Mouse (Mus musculus): ENCODE results near the gene Elmo1.

The Elmo1 gene

DNA sequence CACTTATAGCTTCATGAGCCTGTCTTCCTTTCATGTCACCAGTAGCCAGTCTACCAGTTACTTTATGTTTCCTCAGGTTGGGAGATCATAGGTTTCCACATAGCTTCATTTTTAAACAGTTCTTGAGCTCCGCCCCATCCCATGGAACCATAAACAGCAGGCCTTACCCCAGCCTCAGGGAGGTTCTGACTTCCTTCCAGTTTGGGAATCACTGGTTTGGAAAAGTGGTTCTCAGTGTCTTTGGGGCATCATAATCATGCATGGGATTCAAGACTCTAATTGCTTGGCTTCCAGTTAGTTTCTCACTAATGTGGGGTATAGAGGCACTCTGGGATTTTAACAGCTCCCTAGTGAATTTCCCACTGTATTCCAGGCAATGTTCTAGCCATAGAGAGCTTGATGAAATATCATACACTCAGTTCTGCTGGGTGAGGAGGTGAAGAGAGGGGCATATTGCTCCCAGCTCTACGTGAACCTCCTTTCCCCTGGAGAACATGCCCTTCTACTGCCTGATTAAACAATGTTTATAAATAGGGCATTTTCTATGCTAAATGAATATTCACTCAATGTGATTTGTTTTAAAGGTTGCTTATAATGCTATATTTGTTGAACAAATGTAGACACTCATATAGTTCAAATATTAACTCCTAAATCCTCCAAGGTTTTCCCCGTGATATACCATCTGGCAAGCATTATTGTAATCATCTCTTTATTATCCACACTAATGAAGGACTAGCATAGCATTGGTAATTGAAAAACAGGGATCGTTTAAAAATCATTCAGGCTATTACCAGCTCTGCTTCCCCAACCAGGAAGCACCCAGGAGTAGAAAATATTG is 244.9 kb downstream of the Elmo1 start:
- no peak for DNase-seq

DNA sequence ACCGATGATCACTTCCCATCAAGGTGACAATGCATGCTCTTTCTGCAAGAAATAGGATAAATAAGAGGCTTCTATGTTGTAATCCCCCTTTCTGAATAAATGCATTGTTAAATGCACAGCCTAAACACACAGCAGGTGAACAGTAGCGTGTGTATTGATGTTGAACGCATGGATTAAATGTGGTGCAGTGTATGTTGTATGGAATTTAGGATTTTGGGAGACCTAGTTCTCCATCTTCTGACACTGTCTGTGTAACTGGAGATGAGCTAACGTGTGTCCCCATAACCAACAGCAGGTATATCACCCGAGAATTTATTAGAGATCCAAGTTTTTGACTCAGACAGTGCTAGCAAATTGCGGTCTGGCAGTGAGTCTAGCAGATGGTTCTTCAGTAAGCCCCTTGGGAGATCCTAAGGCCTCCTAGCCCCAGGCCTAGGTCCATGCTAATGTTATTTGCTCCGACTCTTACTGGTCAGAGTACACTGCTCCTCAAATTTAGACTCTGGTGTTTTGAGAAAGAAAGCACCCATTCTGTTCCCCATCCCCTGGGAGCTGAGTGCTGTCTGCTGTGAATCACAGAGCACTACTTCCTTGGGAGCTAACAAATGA is 245.6 kb downstream of the Elmo1 start:
- no peak for DNase-seq

DNA sequence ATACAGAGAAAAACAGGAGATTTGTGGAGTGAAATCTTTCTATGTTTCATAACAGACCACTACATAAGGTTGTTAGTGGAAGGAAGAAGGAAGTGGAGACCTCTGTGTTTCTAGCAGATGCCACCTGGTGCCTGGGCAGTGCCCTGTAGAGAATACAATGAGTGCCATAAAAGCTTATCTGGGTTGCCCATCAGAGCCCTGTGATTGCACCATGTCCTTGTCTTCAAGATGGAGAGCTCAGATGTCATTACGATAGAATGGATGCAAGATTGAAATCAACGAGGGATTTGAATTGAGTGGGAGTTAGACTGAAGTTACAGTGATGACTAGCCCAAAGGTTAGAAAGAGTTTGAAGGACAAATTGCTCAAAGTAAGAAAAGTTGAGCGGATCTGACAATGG is 252.5 kb downstream of the Elmo1 start:
- no peak for DNase-seq

GRCm38 (mm10) chr13:20349754-20350153 is 259.4 kb downstream of the Elmo1 start:
- DNase-seq = no peak

- DNase-seq = no peak
These were observed 262.2 kb downstream of the Elmo1 start for GRCm38 (mm10) chr13:20352631-20353030.

GRCm38 (mm10) chr13:20353862-20354603 is 263.6 kb downstream of the Elmo1 start:
- DNase-seq = no peak

DNA sequence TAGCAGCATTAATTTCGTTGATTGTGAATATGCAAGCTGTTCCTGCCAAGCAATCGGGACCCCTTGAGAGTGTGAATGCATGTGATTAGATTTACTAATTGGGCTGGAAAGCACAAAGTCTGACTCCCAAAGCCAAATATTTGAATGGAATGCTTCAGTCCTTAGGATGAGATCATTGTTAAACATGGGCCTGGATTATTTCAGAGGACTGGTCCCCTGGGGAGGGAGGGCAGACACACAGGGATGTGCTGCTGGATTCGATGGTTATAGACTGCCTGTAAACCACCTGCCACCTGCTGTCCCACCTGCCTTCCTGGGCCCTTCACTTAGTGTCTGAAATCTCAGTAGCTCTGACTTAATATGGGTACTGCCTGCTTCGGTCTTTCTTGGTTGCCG is 264.2 kb downstream of the Elmo1 start:
- no peak for DNase-seq

- no peak for DNase-seq
These were observed 272.1 kb downstream of the Elmo1 start for GRCm38 (mm10) chr13:20362541-20362940.

DNA sequence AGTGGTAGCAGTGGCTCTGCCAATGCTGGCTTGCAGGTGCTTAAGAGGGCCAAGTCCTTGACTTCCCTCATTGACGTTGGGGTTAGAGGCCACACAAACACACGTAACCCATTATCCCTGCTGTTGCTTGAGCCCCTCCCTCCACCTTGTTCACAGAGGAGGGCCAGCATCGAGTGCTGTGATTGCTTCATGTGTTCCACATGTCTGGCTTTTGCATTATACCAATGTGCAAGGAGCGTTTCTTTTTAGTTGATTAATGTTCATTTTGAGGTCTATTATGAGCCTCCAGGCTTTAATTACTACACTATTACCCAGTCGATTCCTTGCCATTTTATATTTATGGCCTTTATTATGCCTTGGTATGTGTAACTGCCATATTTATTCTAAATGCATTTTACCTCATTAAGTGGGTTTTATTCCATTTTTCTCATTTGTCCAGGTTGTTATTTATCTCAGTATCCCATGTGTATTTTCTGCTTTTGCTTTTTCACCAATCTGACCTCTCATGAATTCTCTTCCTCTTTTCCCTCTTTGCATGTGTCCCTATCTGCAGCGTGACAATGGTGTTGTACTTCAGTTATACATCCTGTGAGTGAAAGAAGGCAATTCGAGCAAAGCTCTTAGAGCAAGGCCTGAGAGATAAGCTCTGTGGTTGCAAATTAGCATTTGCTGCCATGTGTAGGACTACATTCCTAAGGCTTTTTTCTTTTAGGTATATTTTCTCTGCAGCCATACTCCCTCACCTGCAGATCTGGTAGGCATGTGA is 275.6 kb downstream of the Elmo1 start:
- DNase-seq = no peak

DNA sequence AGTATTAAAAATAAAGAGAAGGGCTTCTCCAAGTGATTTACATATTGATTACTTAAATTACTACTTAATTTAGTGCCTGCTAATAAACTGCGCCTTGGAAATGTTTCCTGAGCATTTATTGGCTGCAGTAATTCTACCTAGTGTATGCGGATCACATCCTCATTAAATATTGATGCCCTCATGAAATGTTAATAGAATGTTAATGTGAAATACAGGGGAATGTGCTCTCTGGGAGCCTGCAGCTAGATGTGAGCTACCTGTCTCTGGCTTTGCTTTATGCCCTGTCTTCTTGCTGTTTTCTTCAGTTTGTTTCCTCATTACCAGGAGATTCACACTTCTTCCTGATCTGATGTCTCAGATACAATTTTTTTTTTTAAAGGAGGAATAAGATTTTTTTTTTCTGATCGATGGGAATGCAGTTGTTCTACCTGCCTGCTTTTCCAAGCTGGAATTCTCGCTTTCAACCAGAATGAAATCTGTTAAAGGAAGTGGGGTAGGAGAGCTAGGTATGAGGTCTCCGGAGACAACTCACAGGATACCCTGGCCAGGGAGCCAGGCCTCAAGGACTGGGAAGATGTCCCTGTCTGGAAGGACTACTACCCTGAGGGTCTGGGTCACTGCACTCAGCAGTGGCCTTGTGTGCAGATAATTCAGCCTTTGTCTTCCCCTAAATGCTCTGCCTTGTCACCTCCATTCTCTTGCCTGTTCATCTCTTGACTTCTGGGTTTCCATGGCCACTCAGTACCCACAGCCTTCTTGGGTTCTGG is 279.8 kb downstream of the Elmo1 start:
- DNase-seq = no peak

DNA sequence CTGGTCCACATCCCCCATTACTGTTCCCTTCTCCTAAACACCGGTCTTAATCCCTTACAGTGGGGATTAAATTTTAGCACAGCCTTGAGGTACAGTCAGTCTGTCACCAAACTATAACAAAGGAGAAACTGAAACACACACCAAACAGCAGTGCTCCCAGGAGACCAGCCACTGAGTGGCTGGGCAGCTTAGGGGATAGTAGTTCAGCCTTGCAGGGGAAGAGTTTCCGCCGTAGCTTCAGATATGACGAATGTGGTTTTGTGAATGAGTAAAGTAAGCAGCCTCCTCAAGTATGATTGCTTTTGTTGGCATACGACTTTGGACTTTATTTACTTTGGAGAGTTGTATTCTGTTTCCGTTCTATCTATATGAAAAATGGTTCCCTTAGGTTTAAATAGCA is 281.1 kb downstream of the Elmo1 start:
- DNase-seq = no peak

DNA sequence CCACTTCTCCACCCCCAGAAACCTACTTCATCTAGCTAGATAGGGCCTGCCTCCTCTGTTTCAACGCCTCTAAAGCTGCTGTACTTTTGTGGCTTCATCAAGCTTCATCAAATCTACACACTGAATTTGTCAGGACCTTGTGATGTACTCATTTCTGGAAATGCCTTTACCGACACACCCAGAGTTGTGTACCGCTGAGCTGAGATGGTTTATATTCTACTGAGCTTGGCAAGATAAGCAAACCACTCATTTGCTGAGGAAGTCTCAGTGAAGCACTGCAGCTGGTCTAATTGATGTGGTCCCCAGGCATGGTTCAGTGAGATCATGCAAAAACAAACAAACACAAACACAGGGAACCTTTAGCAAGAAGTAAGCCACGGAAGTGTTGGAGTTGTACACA is 281.9 kb downstream of the Elmo1 start:
- DNase-seq = no peak

DNA sequence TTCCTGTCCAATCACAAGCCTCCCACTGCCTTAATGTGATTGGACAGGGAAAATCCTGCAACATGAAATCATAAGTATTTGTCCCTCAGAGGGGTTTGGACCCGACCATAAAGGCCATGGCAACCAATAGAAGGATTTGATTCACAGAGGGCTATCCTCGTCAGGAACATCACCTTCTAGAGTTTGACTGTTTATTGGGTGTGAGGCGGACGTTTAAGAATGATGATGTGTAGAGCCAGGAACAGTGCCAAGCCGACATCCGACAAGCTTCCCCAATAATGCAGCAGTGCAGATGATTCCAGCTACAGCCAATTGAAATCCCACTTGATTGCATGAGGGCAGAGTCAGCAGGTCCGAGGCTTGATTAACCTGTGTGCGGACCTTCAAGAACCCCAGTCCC is 288.5 kb downstream of the Elmo1 start:
- DNase-seq = no peak

DNA sequence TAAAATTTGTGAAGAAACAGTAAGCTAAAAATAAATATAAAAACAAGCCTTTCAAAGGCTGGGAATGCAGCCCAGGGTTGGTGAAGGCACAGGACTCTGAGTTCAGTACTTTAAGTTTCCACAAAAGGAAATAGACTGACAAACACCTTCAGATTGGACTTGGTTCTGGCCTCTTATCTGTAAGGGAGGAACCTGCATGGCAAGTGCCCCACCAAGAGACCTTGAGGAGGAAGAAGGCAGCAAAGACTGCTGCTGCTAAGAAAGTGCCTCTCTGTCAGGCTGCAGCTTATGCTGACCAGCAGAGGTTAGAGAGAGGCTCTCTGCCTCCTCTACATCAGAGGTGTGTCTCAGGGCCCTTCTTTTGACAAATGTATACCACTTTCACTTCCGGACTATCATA is 293.5 kb downstream of the Elmo1 start:
- DNase-seq = peak in 1 of 2 experiments; percentile 9

DNA sequence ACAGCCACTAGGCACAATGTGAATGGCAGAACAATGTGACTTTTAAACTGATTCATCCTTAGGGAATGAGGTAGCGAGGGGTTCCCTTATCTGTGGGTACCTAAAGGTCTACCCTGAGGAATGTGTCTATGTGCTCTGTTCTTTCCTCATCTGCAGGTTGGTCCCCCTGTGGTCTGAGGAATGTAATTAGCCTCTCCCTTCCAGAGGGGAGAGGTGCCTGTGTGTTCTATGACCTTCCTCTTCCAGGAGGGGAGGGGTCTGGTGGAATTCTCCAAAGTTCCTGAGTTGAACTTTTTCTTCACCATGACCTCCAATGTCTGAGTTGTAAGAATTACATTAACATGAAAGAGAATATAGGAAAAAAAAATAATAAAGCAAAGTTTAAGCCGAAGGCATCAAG is 294.4 kb downstream of the Elmo1 start:
- DNase-seq = no peak

DNA sequence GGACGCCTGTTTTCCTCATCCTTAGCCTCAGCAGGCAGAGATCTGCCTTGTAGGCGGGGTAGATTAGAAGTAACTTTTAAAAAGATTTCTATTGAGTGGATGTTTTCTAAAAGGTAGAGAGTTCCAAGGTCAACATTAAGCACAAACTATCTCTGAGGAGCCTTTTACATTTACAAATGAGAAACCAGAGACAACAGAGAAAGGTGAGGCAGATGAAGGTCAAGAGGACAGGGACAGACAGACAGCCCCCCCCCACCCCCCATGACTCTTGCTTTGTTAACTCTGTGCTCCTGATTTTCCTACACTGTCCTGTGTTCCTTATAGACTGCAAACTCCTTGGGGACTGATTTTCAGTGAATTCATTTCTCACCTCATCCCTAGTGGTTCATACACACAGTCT is 295.0 kb downstream of the Elmo1 start:
- no peak for DNase-seq

GRCm38 (mm10) chr13:20386462-20387141 is 296.2 kb downstream of the Elmo1 start:
- DNase-seq = peak in 1 of 2 experiments; percentile 7

- DNase-seq = no peak
These were observed 302.6 kb downstream of the Elmo1 start for GRCm38 (mm10) chr13:20392824-20393598.

DNA sequence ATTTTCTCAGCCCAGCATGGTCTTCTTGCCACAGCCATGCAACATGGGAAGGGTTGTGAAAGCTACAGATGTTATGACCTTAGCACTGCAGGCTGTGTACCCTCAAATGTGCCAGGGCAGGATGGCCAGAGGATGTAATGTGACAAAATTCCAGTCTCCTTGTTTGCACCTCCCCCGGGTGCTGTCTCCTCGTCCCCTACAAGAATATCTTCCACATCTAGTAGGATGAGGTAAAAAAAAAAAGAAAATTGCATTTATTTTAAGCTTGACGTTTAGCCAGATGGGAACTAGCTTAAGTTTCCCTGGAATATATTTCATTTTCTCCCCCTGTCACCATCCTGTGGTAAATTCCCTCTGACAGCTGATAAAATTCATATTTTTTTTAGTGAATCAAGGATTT is 307.3 kb downstream of the Elmo1 start:
- no peak for DNase-seq

GRCm38 (mm10) chr13:20398311-20398710 is 307.9 kb downstream of the Elmo1 start:
- DNase-seq = no peak

- no peak for DNase-seq
These were observed 314.1 kb downstream of the Elmo1 start for GRCm38 (mm10) chr13:20404530-20404929.

Measured in kidney, postnatal 36 days (tissue).